Mouse (Mus musculus) ovary, adult 18-20 months (tissue): ENCODE results near the gene Amz1.
A peak's percentile ranks its signal among the peaks of the same experiment; 100 is the strongest.

ENCODE experiments used
- DNase-seq: peaks from one replicate; pipeline ENCODE4 v3.0.0; 2022; ENCODE audit warnings: low spot score, mixed read lengths

Amz1 gene

GRCm38 (mm10) chr5:140723822-140724221 is at the start of gene Amz1:
Gene Amz1 (plus strand): TSS chr5:140724127.
- DNase-seq, result no peak

DNA sequence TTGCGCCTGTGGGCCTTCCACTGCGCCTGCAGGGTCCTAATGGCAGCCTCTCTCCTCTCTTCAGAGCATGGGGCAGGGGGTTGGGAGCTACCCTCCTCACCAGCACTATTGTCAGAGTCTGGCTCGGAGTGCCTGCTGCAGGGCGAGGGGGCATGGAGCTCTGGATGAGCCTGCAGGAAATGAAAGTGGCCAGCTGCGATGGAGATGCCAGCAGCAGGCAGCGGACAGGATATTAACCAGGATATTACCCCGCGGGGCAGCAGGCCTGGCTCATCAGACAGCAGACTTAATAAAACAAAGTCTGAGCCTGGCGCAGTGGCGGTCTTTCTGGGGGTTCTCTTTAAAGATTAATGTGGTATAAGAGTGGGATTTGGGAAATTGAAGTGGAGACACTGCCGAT is 48.8 kb upstream of the Amz1 start:
- DNase-seq, result no peak

DNA sequence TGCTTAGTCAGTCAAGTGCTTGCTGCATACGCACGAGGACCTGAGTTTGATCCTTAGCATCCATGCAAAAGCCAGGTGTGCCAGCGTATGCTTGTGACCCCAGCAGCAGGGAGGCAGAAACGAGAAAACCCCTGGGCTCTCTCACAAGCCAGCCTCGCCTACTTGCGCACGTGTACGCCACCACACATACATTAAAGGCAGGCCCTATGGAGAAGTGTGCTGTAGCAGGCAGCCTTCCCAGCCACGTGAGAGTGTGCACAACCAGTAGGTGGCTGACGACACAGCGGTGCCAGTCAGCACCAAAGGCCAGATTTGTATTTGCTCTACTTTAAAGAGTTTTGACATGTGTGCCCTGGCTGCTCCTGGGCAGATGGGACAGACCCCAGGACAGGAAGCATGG is 48.3 kb upstream of the Amz1 start:
- no peak for DNase-seq

DNA sequence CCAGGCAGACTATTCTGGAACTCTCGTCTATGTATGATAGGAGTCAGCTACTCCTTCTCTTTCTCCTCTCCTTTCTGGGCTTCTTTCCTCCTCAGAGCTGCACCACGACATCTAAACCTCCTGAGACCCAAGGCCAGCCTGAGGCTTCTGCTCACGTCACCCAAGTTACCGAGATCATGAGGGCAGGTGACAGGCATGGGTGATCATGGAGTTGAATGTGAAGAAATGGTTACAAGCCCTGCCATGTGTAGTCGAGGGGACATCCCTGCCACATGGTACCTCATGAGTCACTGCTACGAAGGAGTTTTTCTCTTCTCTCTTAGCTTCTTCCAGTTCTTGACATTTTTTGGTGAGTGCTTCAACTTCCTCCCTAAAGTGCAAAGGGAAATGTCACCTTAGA is 46.8 kb upstream of the Amz1 start:
- no peak for DNase-seq

DNA sequence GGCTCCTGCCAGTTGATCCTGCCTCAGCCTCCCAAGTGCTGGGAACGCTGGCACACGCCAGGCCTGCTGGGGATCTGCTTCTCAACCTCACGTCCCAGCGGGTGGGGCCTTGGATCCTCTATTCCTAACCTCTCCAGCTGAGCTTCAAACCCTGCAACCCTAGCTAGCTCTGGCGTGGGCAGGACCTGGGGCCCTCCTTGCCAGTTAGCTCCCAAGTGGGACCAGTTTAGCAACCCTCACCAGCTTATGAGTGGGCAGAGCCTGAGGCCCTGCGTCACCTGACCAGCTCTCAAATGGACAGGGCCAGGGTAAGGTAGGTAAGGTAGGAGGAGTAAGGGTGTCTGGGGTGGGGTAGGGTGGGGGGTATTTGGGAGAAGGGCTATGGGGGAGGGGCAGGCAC is 43.9 kb upstream of the Amz1 start:
- DNase-seq, result no peak

- DNase-seq, result no peak
Observed at GRCm38 (mm10) chr5:140680950-140681349, 43.0 kb upstream of the Amz1 start.

GRCm38 (mm10) chr5:140682113-140682512 is 41.8 kb upstream of the Amz1 start:
- no peak for DNase-seq

- DNase-seq, result no peak
Observed at GRCm38 (mm10) chr5:140684343-140685148, 39.4 kb upstream of the Amz1 start.

DNA sequence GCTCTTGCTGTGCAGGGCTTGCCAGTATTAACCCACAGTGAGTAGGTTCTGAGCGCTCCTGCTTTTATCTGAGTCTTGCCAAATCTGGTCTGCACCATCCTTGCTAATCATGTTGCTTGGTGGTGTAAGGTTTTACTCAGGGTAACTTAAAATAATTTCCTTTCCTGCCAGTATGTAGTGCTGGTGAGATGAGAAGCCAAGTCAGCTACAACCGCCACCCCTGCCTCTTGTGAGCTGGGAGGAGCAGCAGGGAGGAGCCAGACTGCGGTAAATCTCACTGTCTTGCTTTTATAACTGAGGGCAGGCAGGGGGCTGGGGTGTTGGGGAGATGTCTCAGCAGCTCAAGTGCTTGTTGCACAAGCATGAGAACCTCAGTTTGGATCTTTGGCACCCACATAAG is 35.5 kb upstream of the Amz1 start:
- DNase-seq, result no peak

DNA sequence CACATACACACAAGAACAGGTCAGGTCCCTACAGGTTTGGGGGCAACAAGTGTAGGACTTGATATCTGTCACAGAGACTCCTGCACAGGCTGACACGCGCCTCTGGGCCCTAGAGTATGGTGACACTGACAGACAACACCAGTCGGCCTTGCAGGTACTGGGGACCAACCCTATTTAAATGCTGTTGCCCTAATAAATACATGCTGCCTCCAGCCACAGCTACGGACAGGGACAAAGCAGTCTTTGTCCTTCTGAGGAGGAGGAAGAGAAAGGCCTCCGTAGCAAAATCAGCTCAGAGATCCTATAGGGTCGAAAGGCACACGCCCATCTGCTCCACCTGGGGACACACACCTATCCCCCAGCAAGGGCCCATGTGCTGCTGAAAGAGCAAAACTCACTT is 27.9 kb upstream of the Amz1 start:
- DNase-seq, result no peak

DNA sequence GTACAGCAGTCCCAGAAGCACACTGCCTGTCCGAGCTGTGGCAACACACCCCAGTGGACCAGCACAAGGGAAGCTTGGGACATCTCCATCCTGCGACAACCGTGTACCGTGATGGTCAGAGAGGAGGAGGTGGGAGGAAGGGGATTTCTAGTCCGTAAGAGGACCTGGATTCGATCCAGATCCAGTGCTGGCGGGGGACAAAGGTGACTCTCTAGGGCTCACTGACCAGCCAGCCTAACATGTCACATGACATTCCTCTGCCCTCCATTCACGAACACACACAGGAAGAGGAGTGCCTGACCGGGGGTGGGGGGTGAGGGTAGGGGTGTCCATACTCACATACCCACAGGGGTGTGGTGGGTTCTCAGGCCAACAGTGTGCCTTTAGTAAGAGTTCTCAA is 24.2 kb upstream of the Amz1 start:
- DNase-seq, result no peak

DNA sequence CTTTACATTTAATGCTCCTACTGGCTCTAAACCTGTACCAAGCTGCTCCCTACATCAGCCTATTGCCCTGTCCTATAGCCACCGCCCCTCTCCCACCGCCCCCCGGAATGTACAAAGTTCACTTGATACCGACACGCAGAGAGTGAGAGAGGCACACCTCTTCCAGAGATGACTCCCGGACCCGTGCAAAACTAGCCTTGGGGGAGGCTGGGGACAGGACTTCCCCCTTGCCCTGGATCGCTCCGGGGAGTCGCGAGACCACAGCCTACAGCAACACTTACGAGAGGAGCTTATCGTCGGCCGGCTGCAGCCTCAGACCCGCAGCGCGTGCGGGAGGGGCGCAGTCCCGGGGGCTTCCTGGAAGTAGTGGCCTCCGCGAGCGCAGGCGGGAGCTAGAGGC is 22.3 kb upstream of the Amz1 start:
- no peak for DNase-seq

DNA sequence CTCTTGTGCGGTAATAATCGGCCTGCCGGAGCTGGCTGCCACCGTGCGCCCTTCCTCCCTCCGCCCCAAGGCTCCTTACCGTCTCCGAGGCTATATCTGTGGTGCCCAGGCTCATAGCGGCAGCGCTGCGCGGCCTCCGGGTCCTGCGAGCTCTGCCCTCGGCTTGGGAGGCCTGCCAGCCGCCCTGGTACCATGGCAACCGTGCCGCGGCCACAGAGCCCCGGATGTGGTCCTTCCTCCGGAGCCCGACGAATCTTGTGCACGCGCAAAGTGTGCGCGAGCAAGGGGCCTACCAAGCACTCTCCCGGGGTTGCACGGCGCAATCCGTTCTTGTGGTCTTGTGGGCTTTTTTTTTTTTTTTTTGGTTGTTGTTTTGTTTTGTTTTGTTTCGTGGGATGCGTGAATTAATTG is 21.8 kb upstream of the Amz1 start, which contains the start of gene Iqce:
Gene Iqce, minus strand, starts transcription at position 276 of the 411 bp plus-strand sequence.
- DNase-seq, result peak; percentile 93

DNA sequence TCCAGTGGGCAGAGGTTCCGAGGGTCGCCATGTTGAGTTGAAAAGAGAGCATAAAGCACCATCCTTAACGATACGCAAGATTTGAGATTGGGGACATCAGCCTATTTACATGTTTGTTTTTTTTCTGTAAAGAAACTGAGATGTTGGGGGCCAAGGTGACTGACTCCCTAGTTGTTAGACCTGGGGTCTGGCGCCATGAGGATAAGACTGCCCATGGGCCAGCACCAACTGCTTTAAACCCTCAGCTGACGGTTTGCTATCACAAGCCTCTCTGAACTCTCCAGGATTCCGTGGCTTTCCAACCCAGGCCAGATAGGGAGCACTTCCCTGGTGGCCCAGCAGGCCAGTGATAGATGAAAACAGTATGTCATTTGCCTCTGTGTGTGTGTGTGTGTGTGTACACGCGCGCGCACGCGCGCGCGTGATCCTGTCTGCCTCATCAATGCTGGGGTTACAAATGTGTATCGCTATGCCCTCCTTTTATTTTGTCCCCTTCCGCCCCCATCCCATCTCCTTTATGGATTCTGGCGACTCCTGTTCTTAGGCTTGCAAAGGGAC is 21.2 kb upstream of the Amz1 start:
- DNase-seq, result no peak

GRCm38 (mm10) chr5:140703480-140704377 is 20.2 kb upstream of the Amz1 start:
- no peak for DNase-seq

GRCm38 (mm10) chr5:140704378-140705251 is 19.3 kb upstream of the Amz1 start, which contains the start of gene Brat1:
Gene Brat1 (plus strand): TSS chr5:140705011.
- peak; percentile 100 for DNase-seq

DNA sequence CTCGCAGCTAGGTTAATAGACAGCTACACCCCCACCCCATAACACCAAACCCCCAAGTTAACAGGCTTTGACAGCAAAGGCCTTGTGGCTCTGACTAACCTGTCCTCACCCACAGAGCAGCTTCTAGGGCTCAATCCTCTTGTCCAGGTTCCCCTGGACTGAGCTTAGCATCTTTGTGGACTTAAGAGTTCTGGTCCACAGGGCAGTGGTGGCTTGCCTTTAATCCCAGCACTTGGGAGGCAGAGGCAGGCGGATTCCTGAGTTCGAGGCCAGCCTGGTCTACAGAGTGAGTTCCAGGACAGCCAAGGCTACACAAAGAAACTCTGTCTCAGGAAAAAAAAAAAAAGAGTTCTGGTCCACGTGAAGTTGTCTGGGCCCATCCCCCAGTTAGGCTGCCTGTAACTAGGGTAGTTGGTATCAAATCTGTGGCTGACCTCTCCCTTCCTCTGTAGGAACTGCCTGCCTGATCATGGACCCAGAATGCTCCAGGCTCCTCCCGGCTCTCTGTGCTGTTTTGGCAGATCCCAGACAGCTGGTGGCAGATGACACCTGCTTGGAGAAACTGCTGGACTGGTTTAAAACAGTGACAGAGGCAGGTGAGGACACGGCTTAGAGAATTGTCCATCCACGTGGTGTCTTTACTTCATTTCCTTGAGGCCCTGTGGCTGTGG is 18.3 kb upstream of the Amz1 start:
- DNase-seq, result no peak

GRCm38 (mm10) chr5:140710315-140710714 is 13.6 kb upstream of the Amz1 start:
- DNase-seq, result no peak

DNA sequence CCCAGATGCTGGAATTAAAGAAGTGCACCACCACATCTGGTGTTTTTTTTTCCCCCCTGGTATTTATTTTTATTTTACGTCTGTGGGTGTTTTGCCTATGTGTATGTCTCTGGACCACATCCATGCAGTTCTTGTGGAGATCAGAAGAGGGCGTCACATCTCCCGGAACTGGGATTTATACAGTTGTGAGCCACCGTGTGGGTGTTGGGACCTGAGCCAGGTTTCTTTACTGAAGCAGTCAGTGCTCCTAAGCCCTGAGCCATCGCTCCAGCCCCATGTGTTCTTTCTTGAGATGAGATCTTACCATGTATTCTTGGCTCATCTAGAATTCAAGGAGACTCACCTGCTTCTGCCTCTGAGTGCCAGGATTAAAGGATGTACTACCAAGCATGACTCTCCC is 12.9 kb upstream of the Amz1 start:
- no peak for DNase-seq

DNA sequence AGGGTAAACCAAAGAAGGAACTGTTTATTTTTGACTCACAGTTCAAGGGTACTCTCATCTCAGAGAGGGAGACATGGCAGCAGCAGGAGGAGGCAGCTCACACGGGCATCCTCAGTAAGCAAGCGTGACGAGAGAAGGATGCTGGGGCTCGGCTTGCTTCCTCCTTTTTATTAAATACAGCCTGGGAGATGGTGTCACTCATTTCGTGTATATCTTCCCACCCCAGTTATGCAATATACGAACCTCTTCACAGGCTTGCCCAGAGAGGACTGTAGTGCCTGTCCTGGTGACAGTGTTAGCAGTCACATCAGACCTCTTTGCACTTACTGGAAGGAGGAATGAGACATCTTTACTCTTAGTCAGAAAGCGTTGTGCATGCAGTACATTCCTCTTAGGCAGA is 3.2 kb upstream of the Amz1 start:
- no peak for DNase-seq

- no peak for DNase-seq
Observed at GRCm38 (mm10) chr5:140722121-140722520, 1.8 kb upstream of the Amz1 start.
